Mouse (Mus musculus) olfactory bulb, adult 2 months (tissue): Measurements from ENCODE around the gene Dnm2.

Experiments used
- CTCF ChIP-seq: fragments of 200-500 bp; IDR thresholded peaks from 2 replicates; pipeline ENCODE4 v1.5.1; 2012; ENCODE audit warnings: low read depth, mild to moderate bottlenecking, low read length, moderate library complexity; ENCODE audit not compliant: insufficient read depth
- POLR2A ChIP-seq: fragments of 200-500 bp; IDR thresholded peaks from 2 replicates; pipeline ENCODE4 v1.6.1; 2012; ENCODE audit warnings: mild to moderate bottlenecking, low read depth, low read length, moderate library complexity; ENCODE audit not compliant: insufficient read depth

DNA sequence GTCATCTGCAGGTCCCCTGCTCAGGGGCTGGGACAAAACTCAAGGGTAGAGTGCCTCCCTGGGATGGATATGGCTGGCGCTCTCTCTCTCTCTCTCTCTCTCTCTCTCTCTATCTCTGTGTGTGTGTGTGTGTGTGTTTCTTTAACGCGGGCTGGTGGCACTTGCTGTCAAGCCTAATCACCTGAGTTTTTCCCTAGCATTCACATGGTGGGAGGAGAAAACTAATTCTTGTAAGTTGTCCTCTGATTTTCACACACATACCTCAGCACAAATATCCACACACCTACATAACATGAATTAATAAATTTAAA is 101.9 kb downstream of the Dnm2 start:
- TF ChIP-seq POLR2A (no peak), CTCF (no peak)
